Mouse (Mus musculus): Measurements from ENCODE around the gene Ankrd63.

DNA sequence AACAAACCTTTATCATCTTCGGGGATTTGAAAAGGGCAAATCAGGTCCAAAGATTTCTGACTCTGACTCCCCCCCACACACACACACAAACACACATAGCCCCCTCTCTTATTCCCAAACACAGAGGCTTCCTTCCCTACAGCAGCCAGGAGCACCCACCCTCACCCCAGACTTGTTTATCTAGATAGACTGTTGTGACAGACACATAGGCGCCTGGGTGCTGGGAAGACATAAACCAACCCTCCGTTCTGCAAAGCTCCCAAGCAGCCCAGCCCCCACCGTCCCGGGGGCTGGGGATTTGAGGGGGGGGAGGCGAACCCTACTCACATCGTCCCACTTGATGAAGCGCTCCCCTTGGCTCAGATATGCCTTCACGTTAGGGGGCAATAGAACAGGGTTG, 24.1 kb upstream of the Ankrd63 start:
- TF ChIP-seq CTCF (IDR thresholded peaks at IDR 0.05), result no peak
- TF ChIP-seq EP300 (IDR thresholded peaks at IDR 0.05; ENCODE audit: insufficient read depth, low read depth, low read length), result no peak
- TF ChIP-seq POLR2A (IDR thresholded peaks at IDR 0.05; ENCODE audit: insufficient read depth, low read depth, low read length), result no peak
